Mouse (Mus musculus) E14TG2a.4 (cell line): ENCODE results near the gene Selenoh.

Experiments
- CTCF ChIP-seq: conservative IDR thresholded peaks from 2 replicates; pipeline ENCODE4 v1.5.1; 2014; ENCODE audit warnings: low read length
- NANOG ChIP-seq: IDR thresholded peaks from 2 replicates; pipeline ENCODE4 v1.6.1; 2014; ENCODE audit warnings: borderline replicate concordance, low read length, mixed read lengths

DNA sequence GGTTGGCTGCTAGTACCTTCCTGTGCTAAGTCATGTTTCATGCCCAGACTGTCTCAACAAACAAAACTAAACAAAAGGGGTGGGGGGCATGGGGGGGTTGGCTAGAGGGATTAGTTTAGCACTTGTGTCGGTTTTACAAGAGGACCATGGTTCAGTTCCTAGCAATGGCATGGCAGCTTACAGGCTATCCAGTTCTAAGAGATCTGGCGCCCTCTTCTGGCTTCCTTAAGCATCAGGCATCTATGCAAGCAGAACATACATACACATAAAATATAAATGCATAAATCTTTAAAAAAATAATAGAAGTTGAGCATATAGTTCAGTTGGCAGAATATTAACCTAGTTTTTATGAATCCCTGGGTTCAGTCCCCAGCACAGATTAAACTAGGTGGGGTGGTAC, 7.7 kb downstream of the Selenoh start:
- TF ChIP-seq CTCF (peak; percentile 70), NANOG (no peak)
